Mouse (Mus musculus) heart, adult 2 months (tissue): ENCODE data around the gene Slc9a3r1.

Experiments
- CTCF ChIP-seq: fragments of 200-600 bp; IDR thresholded peaks from 2 replicates; pipeline ENCODE4 v1.8.1; 2022; ENCODE audit warnings: antibody characterized with exemption, mild to moderate bottlenecking, moderate library complexity
- EP300 ChIP-seq: fragments of 200-500 bp; IDR thresholded peaks from 2 replicates; pipeline ENCODE4 v1.6.1; 2011; ENCODE audit warnings: low read depth, low read length, control low read depth; ENCODE audit not compliant: insufficient read depth
- POLR2A ChIP-seq: fragments of 200-500 bp; IDR thresholded peaks from 2 replicates; pipeline ENCODE4 v1.6.1; 2011; ENCODE audit warnings: mild to moderate bottlenecking, low read depth, low read length, control low read depth; ENCODE audit not compliant: insufficient read depth

DNA sequence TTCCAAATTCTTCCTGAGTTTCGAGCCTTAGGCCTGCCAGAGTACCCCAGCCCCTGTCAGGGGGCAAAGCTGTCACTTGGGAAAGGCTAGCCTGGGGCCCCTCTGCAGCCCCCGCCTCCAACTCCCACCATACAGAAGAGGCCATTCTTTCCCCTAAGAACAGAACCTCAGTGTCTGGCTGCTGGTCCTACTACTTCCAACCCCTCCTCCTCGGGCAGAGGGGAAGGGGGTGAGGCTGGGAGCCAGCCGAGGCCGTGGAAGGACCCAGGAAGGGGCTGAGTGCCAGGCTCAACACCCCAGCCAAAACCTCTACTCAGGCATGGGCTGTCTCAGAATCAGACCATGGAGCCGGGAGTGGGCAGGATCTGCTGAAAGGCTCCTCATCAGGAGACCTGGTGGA, 16.1 kb downstream of the Slc9a3r1 start:
- TF ChIP-seq CTCF (no peak), POLR2A (no peak), EP300 (no peak)
